Mouse (Mus musculus): ENCODE measurements around the gene Olfr1454. TPM values are rescaled to one million over a fixed set of nuclear protein-coding genes. Genes with fewer than 3 reads are reported as not detected.

Gene Olfr1454
- total RNA-seq (2017), result not detected in 2 replicates

DNA sequence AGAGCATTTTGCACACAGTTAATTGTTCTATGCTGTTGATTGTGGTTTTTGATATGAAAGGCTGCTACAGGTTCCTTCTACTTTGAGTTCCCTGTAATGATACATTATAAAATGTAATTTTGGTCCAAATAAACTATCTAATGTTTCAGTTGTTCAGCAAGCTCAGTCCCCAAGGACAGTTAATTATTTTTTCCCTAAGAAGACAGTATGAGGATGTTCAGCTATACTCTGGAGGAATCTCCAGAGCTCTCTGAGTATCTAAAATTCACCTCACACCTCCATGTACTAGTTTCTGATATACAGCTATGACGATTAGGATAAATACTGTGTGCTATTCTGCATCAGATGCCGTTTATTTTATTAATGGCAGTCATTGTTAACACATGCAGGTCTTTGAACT, at the start of gene Olfr1454:
TSS of gene Olfr1454 (plus strand) at position 301 of the 400 bp plus-strand sequence.
- no peak for ATAC-seq (replicated peaks in 1 of 2; ENCODE audit: insufficient read depth in 1 of 2, low FRiP score in 2 of 2, low TSS enrichment in 1 of 2, low read depth in 1 of 2, poor library complexity in 2 of 2, severe bottlenecking in 2 of 2)

DNA sequence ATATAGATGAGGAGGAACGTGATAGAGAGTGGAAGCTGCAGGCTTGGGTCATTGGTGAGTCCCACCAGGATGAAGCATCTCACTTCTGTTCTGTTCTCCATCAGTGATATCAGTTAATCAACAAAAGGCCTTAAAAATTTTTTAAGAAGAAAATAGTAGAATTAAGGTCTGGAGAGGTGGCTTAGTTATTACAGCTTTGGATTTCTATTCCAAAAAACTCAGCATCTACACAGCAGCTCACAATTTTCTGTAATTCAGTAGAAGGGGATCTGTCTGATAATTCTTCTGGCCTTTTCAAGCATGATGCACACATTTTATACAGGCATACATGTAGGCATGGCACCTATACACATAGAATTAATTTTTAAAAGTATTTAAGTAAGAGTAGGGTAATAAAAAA, 32.2 kb upstream of the Olfr1454 start, which contains the start of gene Olfr1453:
TSS of gene Olfr1453 (minus strand) at position 101 of the 400 bp plus-strand sequence.
- no peak for ATAC-seq (replicated peaks in 1 of 2; ENCODE audit: insufficient read depth in 1 of 2, low FRiP score in 2 of 2, low TSS enrichment in 1 of 2, low read depth in 1 of 2, poor library complexity in 2 of 2, severe bottlenecking in 2 of 2)

DNA sequence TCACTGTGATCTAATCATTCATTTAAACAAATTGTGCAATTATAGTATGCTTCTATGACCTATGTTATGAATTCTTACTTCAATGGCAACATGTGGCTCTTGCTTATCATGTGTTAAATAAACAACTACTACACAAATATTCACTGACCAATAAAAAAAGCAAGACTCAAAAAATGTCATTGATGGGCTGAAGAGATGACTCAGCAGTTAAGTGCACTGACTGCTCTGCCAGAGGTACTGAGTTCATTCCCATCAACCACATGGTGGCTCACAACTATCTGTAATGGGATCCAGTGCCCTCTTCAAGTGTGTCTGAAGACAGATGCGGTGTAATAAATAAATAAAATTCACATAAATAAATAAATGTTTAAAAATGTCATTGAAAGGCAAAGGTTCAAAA, 33.5 kb downstream of the Olfr1454 start:
- ATAC-seq (replicated peaks in 1 of 2; ENCODE audit: insufficient read depth in 1 of 2, low FRiP score in 2 of 2, low TSS enrichment in 1 of 2, low read depth in 1 of 2, poor library complexity in 2 of 2, severe bottlenecking in 2 of 2), result no peak

DNA sequence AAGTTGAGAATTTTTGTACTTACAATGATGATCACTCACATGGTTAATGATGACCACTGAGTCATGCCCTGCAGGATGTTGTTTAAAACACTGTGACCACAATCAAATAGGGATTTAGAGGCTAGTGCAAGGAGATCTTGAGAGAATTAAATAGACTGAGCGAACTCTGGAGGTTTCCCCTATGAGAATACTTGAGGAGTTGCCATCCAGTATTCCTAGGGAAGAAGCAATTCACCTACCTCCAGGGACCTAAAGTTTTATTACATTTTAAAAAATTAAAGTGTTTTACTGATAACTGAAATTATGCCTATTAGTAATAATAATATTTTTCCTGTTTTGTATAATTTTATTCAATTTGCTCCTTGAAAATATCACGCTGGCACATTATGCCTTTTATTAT, 37.4 kb downstream of the Olfr1454 start, which contains the start of gene Olfr1457:
TSS of gene Olfr1457 (minus strand) at position 101 of the 400 bp plus-strand sequence.
- ATAC-seq (replicated peaks in 1 of 2; ENCODE audit: insufficient read depth in 1 of 2, low FRiP score in 2 of 2, low TSS enrichment in 1 of 2, low read depth in 1 of 2, poor library complexity in 2 of 2, severe bottlenecking in 2 of 2), result no peak

DNA sequence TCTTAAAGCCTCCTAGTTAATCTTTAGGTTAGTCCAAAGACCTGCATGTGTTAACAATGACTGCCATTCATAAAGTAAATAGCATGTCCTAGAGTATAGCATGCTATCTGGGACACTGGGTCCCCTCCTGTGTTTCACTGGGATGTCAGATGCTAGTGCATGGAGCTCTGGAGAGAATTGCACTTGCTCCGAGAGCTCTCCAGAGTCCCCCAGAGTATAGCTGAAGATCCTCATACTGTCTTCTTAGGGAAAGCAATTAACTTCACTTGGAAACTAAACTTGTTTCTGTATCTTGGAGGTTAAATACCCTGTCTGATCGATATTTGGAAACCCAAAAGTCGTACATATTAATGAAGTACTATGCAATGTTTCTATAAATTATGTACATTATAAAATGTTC, 46.3 kb downstream of the Olfr1454 start, which contains the start of gene Olfr1458:
TSS of gene Olfr1458 (minus strand) at position 101 of the 400 bp plus-strand sequence.
- ATAC-seq (replicated peaks in 1 of 2; ENCODE audit: insufficient read depth in 1 of 2, low FRiP score in 2 of 2, low TSS enrichment in 1 of 2, low read depth in 1 of 2, poor library complexity in 2 of 2, severe bottlenecking in 2 of 2), result no peak

Other genes starting within 250 kb of the Olfr1454 start
- gene Gm5244, start 213.9 kb upstream of the Olfr1454 start, total RNA-seq (2017), result not detected in 2 replicates
- not detected in 2 replicates for gene Olfr1444, start 203.3 kb upstream of the Olfr1454 start, total RNA-seq (2017)
- not detected in 2 replicates for gene Olfr1445, start 176.8 kb upstream of the Olfr1454 start, total RNA-seq (2017)
- not detected in 2 replicates for gene Olfr1446, start 167.1 kb upstream of the Olfr1454 start, total RNA-seq (2017)
- not detected in 2 replicates for gene Olfr1447, start 156.9 kb upstream of the Olfr1454 start, total RNA-seq (2017)
- not detected in 2 replicates for gene Olfr1448, start 136.2 kb upstream of the Olfr1454 start, total RNA-seq (2017)
- not detected in 2 replicates for gene Olfr1449, start 129.8 kb upstream of the Olfr1454 start, total RNA-seq (2017)
- gene Olfr1450, start 110.4 kb upstream of the Olfr1454 start, total RNA-seq (2017), result not detected in 2 replicates
- gene Olfr1451, start 65.6 kb upstream of the Olfr1454 start, total RNA-seq (2017), result not detected in 2 replicates
- gene Olfr1453, start 32.3 kb upstream of the Olfr1454 start, total RNA-seq (2017), result not detected in 2 replicates
- not detected in 2 replicates for gene Olfr1457, start 37.3 kb downstream of the Olfr1454 start, total RNA-seq (2017)
- not detected in 2 replicates for gene Olfr1458, start 46.2 kb downstream of the Olfr1454 start, total RNA-seq (2017)
- not detected in 2 replicates for gene Olfr1459, start 88.9 kb downstream of the Olfr1454 start, total RNA-seq (2017)
- gene Olfr1461, start 102.4 kb downstream of the Olfr1454 start, total RNA-seq (2017), result not detected in 2 replicates
- not detected in 2 replicates for gene Olfr1462, start 125.1 kb downstream of the Olfr1454 start, total RNA-seq (2017)
- gene Olfr1463, start 170.7 kb downstream of the Olfr1454 start, total RNA-seq (2017), result not detected in 2 replicates